Mouse (Mus musculus) embryonic facial prominence, embryonic 12.5 days (tissue): ENCODE measurements around the gene Kirrel3. TPM values are rescaled to one million over a fixed set of nuclear protein-coding genes. Genes with fewer than 3 reads are reported as not detected.

Experiments used
- ATAC-seq: fragments of 200-750 bp; cut with Nextera tagmentation; 2 replicates; pipeline ENCODE4 v1.8.0; 2017; ENCODE audit not compliant: insufficient number of reproducible peaks, insufficient read depth, low FRiP score, low TSS enrichment
- H3K27ac ChIP-seq: fragments of 300-500 bp; sonication (generic); 2 replicates; pipeline ENCODE4 v1.5.1; 2016; ENCODE audit warnings: mild to moderate bottlenecking
- H3K27me3 ChIP-seq: fragments of 300-500 bp; sonication (generic); 2 replicates; pipeline ENCODE4 v1.6.1; 2016; ENCODE audit warnings: mild to moderate bottlenecking, moderate library complexity
- H3K36me3 ChIP-seq: fragments of 300-500 bp; sonication (generic); 2 replicates; pipeline ENCODE4 v1.6.1; 2016; ENCODE audit warnings: mild to moderate bottlenecking
- H3K4me1 ChIP-seq: fragments of 300-500 bp; sonication (generic); 2 replicates; pipeline ENCODE4 v1.6.1; 2016
- H3K4me2 ChIP-seq: fragments of 300-500 bp; sonication (generic); replicated peaks from 2 replicates; pipeline ENCODE4 v1.6.1; 2016; ENCODE audit warnings: mild to moderate bottlenecking, moderate library complexity
- H3K4me3 ChIP-seq: fragments of 300-500 bp; sonication (generic); 2 replicates; pipeline ENCODE4 v1.5.1; 2016; ENCODE audit warnings: mild to moderate bottlenecking
- H3K9ac ChIP-seq: fragments of 300-500 bp; sonication (generic); 2 replicates; pipeline ENCODE4 v1.6.1; 2016; ENCODE audit warnings: mild to moderate bottlenecking, moderate library complexity
- H3K9me3 ChIP-seq: fragments of 300-500 bp; sonication (generic); 2 replicates; pipeline ENCODE4 v1.6.1; 2016; ENCODE audit warnings: mild to moderate bottlenecking, moderate library complexity
- WGBS: fragments of 180-500 bp; shearing (Covaris S2); methylation state at CpG from one replicate; pipeline ENCODE4 v1.1.7; 2016; 5-methylcytosine and 5-hydroxymethylcytosine counted together
- polyA plus RNA-seq: library from polyadenylated mRNA; unstranded; fragments of >200 nt; fragmentation: Nextera tagmentation; extraction: Ambion mirVana; gene quantifications from 2 replicates; pipeline ENCODE4 v1.2.1, GENCODE M21; 2016

Gene Kirrel3
- polyA plus RNA-seq, 1 experiment from 2014 or later: 7.9 TPM

- no peak overlapping the region for H3K4me3 ChIP-seq
- no peak for ATAC-seq
- 51% methylated on average over 8 of the region's 8 CpGs for WGBS
These were observed 119.8 kb downstream of the Kirrel3 start for GRCm38 (mm10) chr9:34605486-34605885.

GRCm38 (mm10) chr9:34607976-34608375 is 122.3 kb downstream of the Kirrel3 start:
- Histone ChIP-seq H3K9ac (no peak overlapping the region), H3K27ac (no peak overlapping the region), H3K27me3 (no peaks in the 10 kb centered on the region), H3K36me3 (no peaks in the 10 kb centered on the region), H3K4me1 (no peaks in the 10 kb centered on the region), H3K4me3 (no peak overlapping the region), H3K9me3 (no peaks in the 10 kb centered on the region), H3K4me2 (no peak overlapping the region)
- ATAC-seq: no peak
- WGBS: 64% methylated on average over 2 of the region's 2 CpGs

More at GRCm38 (mm10) chr9:34605486-34605885, 119.8 kb downstream of the Kirrel3 start:
- Histone ChIP-seq H3K27me3 (no peaks in the 10 kb centered on the region), H3K4me2 (no peak overlapping the region), H3K9me3 (no peaks in the 10 kb centered on the region), H3K36me3 (no peaks in the 10 kb centered on the region), H3K27ac (no peak overlapping the region), H3K9ac (no peak overlapping the region), H3K4me1 (no peaks in the 10 kb centered on the region)

GRCm38 (mm10) chr9:34612886-34613769 is 127.4 kb downstream of the Kirrel3 start:
- H3K27ac ChIP-seq: no peak overlapping the region
- H3K4me2 ChIP-seq: no peak overlapping the region
- no peaks in the 10 kb centered on the region for H3K4me1 ChIP-seq
- 89% methylated on average over 6 of the region's 6 CpGs for WGBS
- no peak overlapping the region for H3K9ac ChIP-seq
- H3K4me3 ChIP-seq: no peak overlapping the region
- no peaks in the 10 kb centered on the region for H3K36me3 ChIP-seq
- no peaks in the 10 kb centered on the region for H3K9me3 ChIP-seq
- H3K27me3 ChIP-seq: no peaks in the 10 kb centered on the region
- ATAC-seq: no peak

- no peaks in the 10 kb centered on the region for H3K4me1 ChIP-seq
- H3K36me3 ChIP-seq: no peaks in the 10 kb centered on the region
- no peak overlapping the region for H3K4me2 ChIP-seq
- ATAC-seq: no peak
- H3K9me3 ChIP-seq: no peaks in the 10 kb centered on the region
- H3K9ac ChIP-seq: no peak overlapping the region
- 32% methylated on average over 6 of the region's 6 CpGs for WGBS
- no peak overlapping the region for H3K4me3 ChIP-seq
- no peak overlapping the region for H3K27ac ChIP-seq
- H3K27me3 ChIP-seq: no peaks in the 10 kb centered on the region
These were observed 132.4 kb downstream of the Kirrel3 start for GRCm38 (mm10) chr9:34618099-34618498.

GRCm38 (mm10) chr9:34619913-34620312 is 134.2 kb downstream of the Kirrel3 start:
- H3K4me3 ChIP-seq: no peak overlapping the region

GRCm38 (mm10) chr9:34623526-34623925 is 137.8 kb downstream of the Kirrel3 start:
- no peak overlapping the region for H3K27ac ChIP-seq
- no peaks in the 10 kb centered on the region for H3K27me3 ChIP-seq
- H3K4me3 ChIP-seq: no peak overlapping the region
- peaks cover 9% of the 10 kb centered on the region; the same call in 1 of the 2 replicates for H3K4me1 ChIP-seq
- no peaks in the 10 kb centered on the region for H3K9me3 ChIP-seq
- ATAC-seq: no peak
- no peak overlapping the region for H3K9ac ChIP-seq
- H3K4me2 ChIP-seq: no peak overlapping the region
- 54% methylated on average over 5 of the region's 5 CpGs for WGBS
- H3K36me3 ChIP-seq: no peaks in the 10 kb centered on the region

More at GRCm38 (mm10) chr9:34619913-34620312, 134.2 kb downstream of the Kirrel3 start:
- H3K36me3 ChIP-seq: no peaks in the 10 kb centered on the region
- WGBS: 85% methylated on average over 3 of the region's 3 CpGs
- no peak overlapping the region for H3K9ac ChIP-seq
- H3K27ac ChIP-seq: no peak overlapping the region
- peaks cover 9% of the 10 kb centered on the region; the same call in 1 of the 2 replicates for H3K4me1 ChIP-seq
- ATAC-seq: no peak
- no peaks in the 10 kb centered on the region for H3K9me3 ChIP-seq
- H3K4me2 ChIP-seq: no peak overlapping the region
- H3K27me3 ChIP-seq: no peaks in the 10 kb centered on the region

GRCm38 (mm10) chr9:34624021-34624420 is 138.3 kb downstream of the Kirrel3 start:
- no peaks in the 10 kb centered on the region for H3K36me3 ChIP-seq
- H3K27me3 ChIP-seq: no peaks in the 10 kb centered on the region
- no peak overlapping the region for H3K9ac ChIP-seq
- WGBS: 71% methylated on average over 2 of the region's 2 CpGs
- ATAC-seq: no peak
- no peak overlapping the region for H3K4me3 ChIP-seq
- H3K27ac ChIP-seq: no peak overlapping the region
- H3K9me3 ChIP-seq: no peaks in the 10 kb centered on the region
- peaks cover 9% of the 10 kb centered on the region; the same call in 1 of the 2 replicates for H3K4me1 ChIP-seq
- no peak overlapping the region for H3K4me2 ChIP-seq

- Histone ChIP-seq H3K4me2 (no peak overlapping the region), H3K27ac (no peak overlapping the region), H3K4me1 (peaks cover 2% of the 10 kb centered on the region; the same call in 1 of the 2 replicates), H3K27me3 (no peaks in the 10 kb centered on the region), H3K4me3 (no peak overlapping the region), H3K9ac (no peak overlapping the region), H3K9me3 (no peaks in the 10 kb centered on the region), H3K36me3 (no peaks in the 10 kb centered on the region)
- WGBS: 69% methylated on average over 3 of the region's 3 CpGs
- no peak for ATAC-seq
These were observed 143.1 kb downstream of the Kirrel3 start for GRCm38 (mm10) chr9:34628841-34629240.

- WGBS: 77% methylated on average over 6 of the region's 6 CpGs
- ATAC-seq: no peak
These were observed 150.0 kb downstream of the Kirrel3 start for GRCm38 (mm10) chr9:34635696-34636095.

GRCm38 (mm10) chr9:34643917-34644316 is 158.2 kb downstream of the Kirrel3 start:
- Histone ChIP-seq H3K4me1 (peaks cover 3% of the 10 kb centered on the region; the same call in 1 of the 2 replicates), H3K36me3 (no peaks in the 10 kb centered on the region), H3K27ac (no peak overlapping the region), H3K4me2 (no peak overlapping the region), H3K27me3 (no peaks in the 10 kb centered on the region), H3K9ac (no peak overlapping the region), H3K4me3 (no peak overlapping the region), H3K9me3 (no peaks in the 10 kb centered on the region)
- WGBS: 50% methylated on average over 3 of the region's 3 CpGs
- no peak for ATAC-seq

More at GRCm38 (mm10) chr9:34635696-34636095, 150.0 kb downstream of the Kirrel3 start:
- no peak overlapping the region for H3K4me2 ChIP-seq
- H3K4me1 ChIP-seq: no peaks in the 10 kb centered on the region
- no peaks in the 10 kb centered on the region for H3K27me3 ChIP-seq
- no peak overlapping the region for H3K27ac ChIP-seq
- H3K36me3 ChIP-seq: no peaks in the 10 kb centered on the region
- no peak overlapping the region for H3K4me3 ChIP-seq
- H3K9ac ChIP-seq: no peak overlapping the region
- H3K9me3 ChIP-seq: no peaks in the 10 kb centered on the region

- Histone ChIP-seq H3K9ac (no peak overlapping the region), H3K9me3 (no peaks in the 10 kb centered on the region), H3K4me3 (no peak overlapping the region), H3K27me3 (no peaks in the 10 kb centered on the region), H3K36me3 (no peaks in the 10 kb centered on the region), H3K4me1 (peaks cover 3% of the 10 kb centered on the region; the same call in 1 of the 2 replicates), H3K27ac (no peak overlapping the region), H3K4me2 (no peak overlapping the region)
- WGBS: 68% methylated on average over 8 of the region's 8 CpGs
- no peak for ATAC-seq
These were observed 158.7 kb downstream of the Kirrel3 start for GRCm38 (mm10) chr9:34644392-34644791.

- Histone ChIP-seq H3K36me3 (no peaks in the 10 kb centered on the region), H3K4me2 (no peak overlapping the region), H3K27ac (no peak overlapping the region), H3K4me1 (peaks cover 3% of the 10 kb centered on the region; the same call in 1 of the 2 replicates), H3K4me3 (no peak overlapping the region), H3K9me3 (no peaks in the 10 kb centered on the region), H3K27me3 (no peaks in the 10 kb centered on the region), H3K9ac (no peak overlapping the region)
- ATAC-seq: 0 out of 2 replicates have a peak, but pooled peaks have one; percentile 41
- WGBS: 45% methylated on average over 9 of the region's 9 CpGs
These were observed 161.1 kb downstream of the Kirrel3 start for GRCm38 (mm10) chr9:34646831-34647230.
